Mouse (Mus musculus) urinary bladder, postnatal 25 days (tissue): ENCODE results near the gene Wdr60.

ENCODE experiments used
- DNase-seq: peaks from one replicate; pipeline ENCODE4 v3.0.0; 2022; ENCODE audit warnings: low spot score

Gene Wdr60

DNA sequence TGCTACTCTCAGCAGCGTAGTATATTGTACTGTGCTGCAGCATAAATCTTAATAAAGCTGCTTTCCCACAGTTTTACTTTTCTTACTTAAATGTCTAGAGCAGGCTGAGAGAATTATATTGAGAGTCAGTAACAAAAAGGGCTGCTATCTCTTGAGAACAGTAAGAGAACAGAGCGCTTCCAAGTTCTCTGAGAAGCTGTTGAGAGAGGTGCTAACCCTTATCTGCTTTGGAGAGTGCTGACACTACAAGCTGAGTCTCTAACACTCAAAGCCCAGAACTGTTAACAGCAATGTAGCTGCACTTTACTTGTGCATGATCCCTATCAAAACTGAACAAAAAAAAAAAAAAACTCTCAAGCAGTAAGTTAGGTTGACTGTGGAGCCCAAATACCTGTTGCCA is 2.5 kb upstream of the Wdr60 start:
- no peak for DNase-seq

DNA sequence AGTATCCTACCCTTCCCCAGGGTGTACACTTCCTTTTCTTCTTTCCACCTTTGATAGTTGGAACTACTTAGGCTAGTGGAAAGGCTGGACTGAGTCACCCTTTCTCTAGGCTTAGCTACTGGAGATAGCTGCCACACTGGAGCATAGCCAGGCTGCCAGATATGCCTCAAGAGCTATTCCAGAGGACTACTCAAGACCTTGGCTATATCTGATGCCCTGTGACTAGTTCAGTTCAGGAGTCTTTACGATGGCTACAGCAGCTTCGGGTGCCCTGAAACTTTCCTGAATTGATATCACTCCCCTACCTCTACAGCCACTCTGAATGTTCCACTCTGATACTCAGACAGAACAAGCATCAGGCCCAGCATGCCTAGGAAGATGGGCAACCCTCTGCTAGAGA is 1.9 kb upstream of the Wdr60 start:
- DNase-seq: no peak

DNA sequence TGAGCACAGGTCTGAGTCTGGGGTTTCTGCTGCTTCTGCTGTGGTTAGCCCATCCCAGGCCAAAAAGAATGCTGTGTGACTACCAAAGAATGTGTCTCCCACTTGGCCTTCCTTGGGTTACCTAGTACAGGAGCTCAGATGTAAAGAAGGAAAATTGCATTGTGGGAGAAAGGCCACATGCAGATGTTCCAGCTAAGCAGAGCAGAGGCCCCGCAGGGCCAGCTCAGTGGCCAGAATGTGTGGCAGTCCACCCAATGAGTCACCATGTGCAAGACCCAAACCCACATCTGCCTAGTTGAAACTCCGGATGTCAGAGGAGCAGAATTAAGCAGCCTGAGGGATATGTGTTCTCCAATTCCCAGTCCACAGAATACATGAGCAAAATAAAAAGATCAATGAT is 4.5 kb downstream of the Wdr60 start:
- DNase-seq: no peak

DNA sequence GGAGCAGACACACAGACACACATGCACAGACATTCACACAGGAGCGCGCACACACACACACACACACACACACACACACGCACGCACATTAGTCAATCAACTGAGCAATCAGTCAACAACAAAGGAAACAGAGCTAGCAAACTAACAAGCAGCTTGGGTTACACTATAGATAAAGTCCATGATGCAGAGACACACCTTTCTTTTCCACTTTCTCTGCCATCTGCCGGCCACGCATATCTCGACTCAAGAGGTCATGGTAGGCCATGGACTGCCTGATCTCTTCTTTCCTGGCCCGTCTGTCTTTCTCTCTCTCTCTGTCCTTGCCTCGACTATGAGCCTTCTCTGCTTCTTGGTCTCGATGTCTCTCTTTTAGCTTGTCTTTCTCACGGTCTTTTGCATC is 7.2 kb downstream of the Wdr60 start:
- DNase-seq: no peak

DNA sequence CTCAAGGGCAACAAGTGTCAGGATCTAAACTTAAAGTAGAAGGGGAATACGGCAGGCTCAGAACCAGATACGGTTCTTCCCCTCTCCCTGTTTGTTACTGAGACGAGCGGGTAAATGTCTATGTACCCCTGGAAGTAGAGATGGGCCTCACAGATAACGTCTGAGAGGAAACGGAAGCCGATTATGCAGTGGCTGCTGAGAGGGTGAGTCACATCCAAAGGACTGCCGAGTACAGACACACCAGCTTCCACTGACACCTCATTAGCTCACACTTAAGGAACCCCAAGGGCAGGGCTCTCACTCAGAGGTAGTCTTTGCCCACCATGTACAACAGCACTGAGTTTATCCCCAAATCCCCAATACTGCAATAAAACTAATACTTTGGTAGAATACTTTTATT is 8.2 kb downstream of the Wdr60 start:
- no peak for DNase-seq

DNA sequence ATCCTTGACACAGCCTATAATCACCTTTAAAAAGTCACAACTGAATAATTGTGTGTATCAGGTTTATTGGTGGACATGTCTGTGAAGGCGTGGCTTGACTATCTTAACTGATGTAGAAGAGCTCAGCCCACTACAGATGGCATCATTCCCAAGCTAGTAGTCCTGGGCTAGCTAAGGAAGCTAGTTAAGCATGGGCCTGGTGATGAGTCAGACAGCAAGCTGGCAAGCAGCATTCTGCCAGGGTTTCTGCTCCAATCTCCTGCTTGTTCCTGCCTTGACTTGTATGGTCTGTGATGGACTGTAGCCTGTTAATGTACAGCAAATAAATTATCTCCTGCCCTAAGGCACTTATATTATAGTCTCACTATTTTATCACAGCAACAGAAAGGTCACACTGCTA is 18.2 kb downstream of the Wdr60 start:
- DNase-seq: no peak

DNA sequence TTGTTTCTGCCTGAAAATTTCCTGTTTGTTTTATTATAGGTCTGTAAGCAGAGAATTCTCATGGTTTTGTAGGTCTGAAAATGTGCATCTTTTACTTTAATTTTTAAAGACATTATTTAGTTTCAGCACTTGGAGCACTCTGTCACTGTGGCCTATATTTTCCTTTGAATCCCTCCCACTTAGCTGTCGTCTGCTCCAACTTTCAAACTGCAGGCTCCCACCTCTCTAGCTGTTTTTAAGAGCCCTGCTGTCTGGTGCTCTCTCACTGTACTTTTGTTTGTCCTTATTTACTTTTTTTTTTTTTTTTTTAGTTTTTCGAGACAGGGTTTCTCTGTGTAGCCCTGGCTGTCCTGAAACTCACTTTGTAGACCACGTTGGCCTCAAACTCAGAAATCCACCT is 24.0 kb downstream of the Wdr60 start:
- DNase-seq: no peak

DNA sequence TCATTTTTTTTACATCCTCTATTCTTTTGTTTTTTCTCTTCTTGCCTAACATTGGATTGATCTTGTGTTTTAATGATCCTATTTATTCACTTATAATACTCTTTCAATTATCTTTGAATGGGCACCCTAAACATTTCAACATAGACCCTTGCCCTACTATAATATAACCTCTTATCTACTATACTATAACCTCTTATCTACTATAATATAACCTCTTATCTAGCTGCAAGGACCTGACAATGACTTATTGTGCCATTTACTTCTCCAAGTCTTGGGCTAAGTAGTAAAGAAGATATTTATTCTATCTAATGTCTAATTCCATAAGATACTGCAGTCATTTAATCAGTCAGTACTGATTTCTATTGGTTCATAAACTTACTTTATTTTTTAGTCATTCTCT is 24.5 kb downstream of the Wdr60 start:
- no peak for DNase-seq

DNA sequence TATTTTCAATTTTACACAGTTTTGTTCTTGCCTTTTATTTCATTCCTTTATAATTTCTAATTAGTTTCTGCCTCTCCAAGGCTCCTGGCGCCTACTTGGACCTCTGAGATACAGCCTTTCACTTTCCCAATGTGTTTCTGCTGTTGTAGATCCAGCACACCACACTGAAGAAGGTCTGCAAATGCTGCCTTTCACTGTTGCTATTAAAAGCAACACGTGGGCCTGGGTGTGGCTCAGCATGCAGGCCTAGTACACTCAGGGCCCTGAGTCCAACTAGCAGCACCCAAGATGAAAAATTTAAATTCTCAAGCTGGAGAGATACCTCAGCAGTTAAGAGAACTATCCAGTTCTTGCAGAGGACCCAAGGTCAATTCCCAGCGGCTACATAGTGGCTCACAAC is 26.2 kb downstream of the Wdr60 start:
- no peak for DNase-seq

DNA sequence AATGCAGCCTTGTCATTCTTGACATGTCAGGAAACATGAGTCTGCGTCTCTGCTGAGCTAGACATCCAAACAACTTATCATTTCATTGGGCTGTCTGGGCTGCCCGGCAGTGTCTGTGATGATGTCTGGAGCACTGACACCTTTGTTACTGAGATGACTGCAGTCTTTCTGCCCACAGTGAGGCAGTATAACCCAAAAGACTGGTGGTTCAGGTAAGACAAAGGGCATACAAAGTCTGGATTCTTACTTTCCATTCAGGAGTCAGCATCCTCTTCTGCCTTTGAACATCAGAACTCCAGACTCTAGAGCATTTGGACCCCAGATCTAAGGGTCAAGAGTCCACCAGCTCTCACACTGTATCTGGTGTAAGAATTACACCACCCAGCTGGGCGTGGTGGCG is 27.5 kb downstream of the Wdr60 start:
- no peak for DNase-seq

DNA sequence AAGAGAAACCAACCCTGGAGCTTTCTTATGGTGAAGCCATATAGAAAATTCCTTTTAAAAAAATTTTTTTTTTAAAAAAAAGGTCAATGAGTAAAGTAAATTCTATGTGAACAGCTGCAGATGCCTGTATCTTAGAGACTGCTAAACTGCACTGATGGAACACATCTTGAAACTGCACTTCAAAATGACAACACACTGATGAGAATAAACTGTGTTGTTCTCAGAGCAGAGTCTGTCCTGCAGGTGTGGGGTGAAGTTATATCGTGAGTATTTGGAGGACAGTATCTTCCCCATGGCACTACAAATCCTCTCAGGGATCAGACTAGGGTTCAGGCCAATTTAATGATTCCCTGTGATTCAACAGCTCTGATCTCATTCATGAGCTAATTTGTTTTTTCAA is 30.8 kb downstream of the Wdr60 start:
- no peak for DNase-seq

DNA sequence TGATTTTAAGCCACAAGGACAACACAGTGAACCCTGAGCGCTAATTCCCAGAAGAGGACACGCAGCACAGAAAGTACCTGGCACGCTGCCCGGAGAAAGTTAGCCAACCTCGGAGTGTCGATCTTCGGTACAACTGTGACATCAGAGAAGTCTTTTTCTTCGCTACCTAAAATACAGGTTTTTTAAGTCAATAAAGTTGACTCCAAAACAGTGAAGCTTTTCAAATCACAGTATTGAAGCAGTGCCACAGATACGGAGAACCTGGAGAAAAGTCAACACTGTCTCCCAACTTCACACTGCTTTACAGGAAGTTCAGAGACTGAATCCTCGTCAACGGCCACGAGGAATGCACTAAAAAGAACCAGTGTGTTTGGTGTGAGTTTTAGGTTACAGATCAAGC is 31.2 kb downstream of the Wdr60 start:
- DNase-seq: peak; percentile 64

DNA sequence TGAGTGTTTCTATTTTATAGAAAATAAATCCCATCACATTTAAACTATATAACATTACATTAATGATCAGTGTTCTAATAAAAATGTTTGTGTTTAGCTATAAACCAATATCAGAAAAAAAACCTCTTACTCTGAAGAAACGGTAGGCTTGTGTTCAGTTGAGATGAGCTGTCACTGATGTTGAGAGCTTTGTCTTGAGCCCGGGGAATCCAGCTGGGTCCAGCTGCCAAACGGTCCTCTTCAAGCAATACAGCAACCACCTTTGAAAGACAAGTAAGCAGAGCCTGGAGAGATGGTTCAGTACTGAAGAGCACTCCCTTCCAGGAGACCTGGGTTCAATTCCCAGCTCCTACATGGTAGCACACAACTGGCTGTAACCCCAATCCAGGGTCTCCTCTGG is 33.4 kb downstream of the Wdr60 start:
- DNase-seq: no peak

DNA sequence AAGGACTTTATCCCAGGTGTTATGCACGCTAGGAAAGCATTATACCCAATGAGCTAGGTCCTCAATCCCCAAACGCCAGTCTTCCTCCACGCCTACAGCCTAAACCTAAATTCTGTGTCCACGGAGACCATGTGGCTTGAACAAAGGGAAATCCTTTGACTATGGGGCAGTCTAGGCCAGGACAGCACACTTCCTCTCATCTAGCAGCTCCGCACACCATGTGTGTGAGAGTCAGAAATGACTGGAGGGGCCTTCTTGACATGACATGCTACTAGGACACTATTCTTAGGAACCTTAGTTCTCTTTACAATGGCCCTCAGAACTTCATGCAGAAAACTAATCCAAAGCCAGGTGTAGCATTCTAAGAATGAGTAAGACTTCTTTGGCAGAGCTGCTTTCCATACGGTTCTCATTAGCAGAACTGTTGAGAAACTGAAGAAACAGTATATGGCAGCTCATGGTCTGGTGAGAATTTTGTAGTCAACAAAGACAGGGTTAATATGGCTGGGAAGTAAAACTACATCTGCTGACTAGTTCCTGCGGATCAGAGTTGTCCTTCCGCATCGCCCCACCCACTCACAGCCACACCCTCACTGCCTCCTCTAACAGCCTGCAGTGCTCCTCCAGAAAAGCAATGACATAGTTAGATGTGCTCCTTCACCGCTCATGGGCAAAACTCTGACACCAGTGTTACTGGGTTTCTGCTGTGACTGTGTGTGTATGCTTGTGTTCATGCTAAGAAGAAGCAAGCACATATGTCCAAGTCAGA is 36.3 kb downstream of the Wdr60 start:
- DNase-seq: no peak

DNA sequence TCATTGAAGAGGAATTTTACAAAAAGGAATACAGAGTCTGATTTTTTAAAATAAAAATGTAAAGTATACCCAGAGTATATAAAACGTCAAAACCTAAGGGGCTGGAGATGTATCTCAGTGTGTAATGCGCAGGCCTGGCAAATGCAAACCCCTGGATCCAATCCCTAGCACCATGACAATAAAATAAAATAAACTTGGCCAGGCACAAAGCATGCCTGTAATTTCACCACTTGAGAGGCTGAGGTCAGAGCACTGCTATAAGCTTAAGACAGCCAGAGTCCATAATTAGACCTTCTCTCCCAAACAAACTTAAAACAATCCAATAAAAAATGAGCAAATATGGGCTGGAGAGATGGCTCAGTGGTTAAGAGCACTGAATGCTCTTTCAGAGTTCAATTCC is 39.7 kb downstream of the Wdr60 start:
- DNase-seq: no peak

DNA sequence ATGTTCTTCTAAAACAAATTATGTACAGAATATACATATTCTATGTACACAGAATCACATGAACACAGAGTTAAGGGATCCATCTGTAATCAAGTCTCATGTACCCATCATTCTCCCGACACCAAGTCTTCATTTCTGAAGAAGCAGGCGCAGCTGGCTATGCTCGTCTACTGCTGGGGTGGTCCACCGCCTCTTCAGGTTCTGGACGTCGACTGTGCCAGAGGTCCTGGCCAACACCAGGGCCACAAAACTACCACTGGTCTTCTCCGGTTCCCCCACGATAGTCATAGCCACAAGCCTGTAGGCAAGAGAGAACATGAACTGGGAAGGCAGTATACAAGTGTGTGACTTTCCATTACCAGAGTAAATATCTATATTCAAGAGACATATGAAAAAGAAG is 55.3 kb downstream of the Wdr60 start:
- DNase-seq: no peak

DNA sequence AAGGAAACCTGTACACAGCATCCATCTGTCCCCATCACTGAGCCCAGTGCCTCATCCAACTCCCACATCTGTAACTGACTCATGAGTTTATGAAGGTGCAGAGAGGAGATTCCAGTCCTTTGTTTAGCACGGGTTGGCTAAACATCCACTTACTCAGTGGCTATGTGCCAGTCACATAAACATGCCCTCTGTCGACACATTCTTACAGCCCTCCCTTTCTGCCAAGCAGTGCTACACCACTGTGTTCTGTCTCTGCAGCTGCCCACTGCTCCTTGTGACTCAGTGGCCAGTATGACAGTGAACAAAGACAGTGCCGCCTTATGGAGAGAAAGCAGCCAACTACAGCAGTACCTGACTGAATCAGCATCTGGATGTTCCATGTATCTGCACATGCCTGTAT is 57.1 kb downstream of the Wdr60 start:
- DNase-seq: no peak

DNA sequence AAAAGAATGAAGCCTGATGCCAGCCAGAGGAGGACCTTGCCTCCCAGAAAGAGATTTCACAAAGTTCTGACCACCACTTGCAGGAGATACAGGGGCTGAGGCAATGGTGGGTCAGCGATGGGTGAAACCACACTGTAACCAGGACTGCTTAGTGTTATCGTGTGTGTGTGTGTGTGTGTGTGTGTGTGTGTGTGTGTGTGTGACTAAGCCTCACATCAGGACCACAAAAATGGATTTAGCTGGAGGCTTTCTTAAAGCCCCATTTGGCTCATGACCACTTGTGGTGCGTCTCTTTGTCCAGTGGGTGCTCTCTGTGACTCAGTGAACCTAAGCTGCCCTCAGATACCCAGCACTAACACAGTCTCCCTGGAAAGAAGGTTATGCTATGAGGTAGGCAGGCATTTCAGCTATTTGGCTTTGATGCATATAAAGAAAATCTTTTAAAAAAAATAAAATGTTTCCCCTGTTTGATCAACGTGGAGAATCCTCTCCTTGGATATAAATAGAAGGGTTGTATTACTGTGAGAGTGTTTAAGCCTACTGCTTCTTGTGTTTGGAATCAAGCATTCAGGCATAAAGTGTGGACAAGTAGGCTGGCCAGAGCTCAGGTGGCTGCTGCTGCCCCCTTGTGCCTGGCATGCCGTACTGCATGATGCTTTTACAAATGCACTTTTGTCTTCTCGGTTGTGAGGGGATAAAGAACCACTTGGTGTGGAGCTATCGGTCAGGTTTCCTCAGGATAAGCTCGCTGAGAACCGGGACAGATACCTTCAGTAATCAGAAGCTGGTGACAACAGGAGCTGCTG is 60.4 kb downstream of the Wdr60 start:
- peak; percentile 43 for DNase-seq

DNA sequence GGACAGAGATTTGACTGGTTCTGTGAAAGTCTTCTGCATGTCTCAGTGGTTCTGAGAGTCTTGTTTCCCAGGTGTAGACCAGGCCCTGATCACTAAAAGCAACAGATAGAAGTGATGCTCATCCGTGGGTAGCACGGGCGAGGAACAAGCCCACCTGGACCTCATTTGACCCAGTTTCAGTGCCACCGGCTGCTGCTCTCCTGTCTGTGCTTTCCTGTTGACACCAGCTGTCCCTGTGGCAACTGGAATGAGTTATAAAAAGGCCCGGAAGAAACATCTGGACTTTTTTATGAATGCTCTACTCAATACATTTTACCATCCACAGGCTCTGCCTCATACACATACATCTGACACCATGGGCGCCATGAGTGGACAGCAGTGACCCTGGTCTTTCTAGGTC is 64.0 kb downstream of the Wdr60 start:
- no peak for DNase-seq

DNA sequence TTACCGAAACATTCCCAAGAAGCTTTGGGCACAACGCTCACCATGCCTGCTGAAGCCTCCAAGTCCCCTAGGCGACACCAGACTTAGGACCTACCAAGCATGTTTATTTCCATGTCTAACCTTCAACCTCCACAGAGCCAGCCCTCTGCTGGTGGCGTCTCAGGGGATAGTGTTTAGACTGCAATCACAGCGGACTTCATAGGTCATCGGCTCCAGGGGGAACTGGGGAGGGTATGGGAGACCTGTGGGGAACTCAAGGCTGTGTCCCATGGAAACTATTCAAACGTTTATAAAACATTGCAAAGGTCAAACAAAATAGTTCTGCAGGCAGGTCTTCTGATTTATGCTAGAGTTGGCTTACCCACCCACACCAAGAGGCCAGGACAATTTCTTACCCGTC is 66.6 kb downstream of the Wdr60 start:
- no peak for DNase-seq

DNA sequence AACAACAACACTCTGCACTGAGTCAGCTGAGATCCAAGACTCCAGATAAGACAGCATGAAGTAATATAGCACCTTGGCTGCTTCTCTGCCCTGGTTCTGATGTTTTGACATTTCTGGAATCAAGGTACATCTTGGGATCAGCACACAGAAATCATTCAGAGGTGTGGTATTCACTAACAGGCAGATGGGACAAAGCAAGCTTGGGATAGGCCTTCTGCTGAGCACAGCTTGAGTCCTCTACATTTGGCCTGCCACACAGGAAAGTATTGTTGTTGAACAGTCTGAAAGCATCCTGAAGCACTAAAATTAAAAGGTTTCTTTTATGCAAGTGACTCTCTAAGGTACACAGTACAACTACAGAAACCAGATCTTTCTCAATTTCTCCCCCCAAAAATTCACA is 68.2 kb downstream of the Wdr60 start:
- no peak for DNase-seq

DNA sequence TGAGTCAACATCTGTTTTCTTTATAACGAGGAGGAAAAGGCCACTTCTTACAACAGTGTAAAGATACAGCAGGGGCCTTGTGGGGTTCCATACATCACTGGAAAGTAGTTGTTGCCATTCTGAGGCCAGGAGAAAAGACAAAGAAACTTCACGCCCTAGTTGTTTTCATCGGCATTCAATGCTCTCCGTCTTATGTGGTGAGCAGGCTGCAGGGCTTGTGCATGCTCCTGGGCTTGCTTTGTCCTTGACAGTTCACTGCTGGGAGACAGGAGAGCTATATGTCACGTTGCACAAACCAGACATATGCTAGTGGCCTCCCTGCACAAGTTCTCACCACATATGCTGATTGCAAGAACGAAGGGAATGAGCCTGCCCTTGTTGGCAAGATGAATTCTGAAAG is 68.9 kb downstream of the Wdr60 start:
- no peak for DNase-seq

DNA sequence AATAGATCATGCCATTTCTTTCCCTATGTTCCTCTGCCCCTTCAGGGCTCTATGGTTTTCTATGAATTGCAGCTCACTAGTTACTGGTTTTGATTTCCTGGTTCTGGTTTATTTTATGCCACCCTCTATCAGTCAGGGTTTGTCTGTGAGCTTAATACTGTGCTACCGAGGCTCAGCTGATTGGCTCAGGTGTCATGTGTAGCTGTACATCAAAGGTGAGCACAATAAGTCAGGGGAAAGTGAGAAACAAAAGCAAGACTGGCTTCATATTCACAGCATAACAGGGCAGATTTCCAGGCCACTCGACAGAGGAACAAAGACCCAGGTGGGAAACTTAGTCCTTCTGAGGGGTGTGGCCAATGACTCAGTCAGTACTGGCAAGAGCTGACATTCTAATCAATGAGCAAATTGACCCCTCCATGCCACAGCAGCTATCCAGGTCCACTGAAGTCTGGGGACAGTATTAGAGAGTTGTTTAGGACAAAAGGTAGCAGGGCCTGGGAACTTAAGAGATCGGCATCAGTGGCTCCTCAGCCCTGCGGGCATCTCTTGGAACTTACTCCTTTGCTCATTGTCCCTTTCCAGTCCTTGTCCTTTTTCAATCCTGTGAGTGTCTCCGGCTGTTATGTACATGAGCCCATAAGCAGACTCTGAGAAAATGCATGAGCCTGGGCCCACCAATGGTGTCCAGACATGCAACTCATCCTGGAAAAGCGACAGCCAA is 79.4 kb downstream of the Wdr60 start:
- no peak for DNase-seq
